Mouse (Mus musculus): ENCODE measurements at regions not wholly inside any gene's neighbourhood (a gene's known extent, or its start where the extent isn't known, plus 50 kb on each side); places are given as distances from the start of the nearest gene placed in this dataset.

- no peak for DNase-seq
- intact Hi-C loops (cut with DNase I), result no loop called here
- Histone ChIP-seq H3K27ac (no peak overlapping the region), H3K79me2 (replicated peaks; ENCODE audit: control insufficient read depth, insufficient read depth, low read length) (no peaks in the 10 kb centered on the region), H3K9ac (ENCODE audit: low read depth, low read length) (no peak overlapping the region), H3K36me3 (ENCODE audit: control insufficient read depth, insufficient read depth, low read length) (no peaks in the 10 kb centered on the region), H3K27me3 (ENCODE audit: control insufficient read depth, insufficient read depth, low read length) (no peaks in the 10 kb centered on the region), H3K4me1 (ENCODE audit: control insufficient read depth, insufficient read depth, low read length) (no peaks in the 10 kb centered on the region), H3K4me3 (no peak overlapping the region)
- no peak for TF ChIP-seq CTCF (IDR thresholded peaks at IDR 0.05)
- no peak for TF ChIP-seq POLR2A (IDR thresholded peaks at IDR 0.05; ENCODE audit: insufficient read depth, low read depth, low read length)
- TF ChIP-seq EP300 (IDR thresholded peaks at IDR 0.05; ENCODE audit: insufficient read depth, low read depth, low read length), result no peak
- WGBS, result 68% methylated on average over 17 of the region's 17 CpGs
Observed at GRCm38 (mm10) chr13:112213652-112214081, 74.6 kb upstream of the Ankrd55 start.

GRCm38 (mm10) chr13:112216084-112216483 is 72.2 kb upstream of the Ankrd55 start:
- H3K27me3 ChIP-seq (ENCODE audit: control insufficient read depth, insufficient read depth, low read length), result no peaks in the 10 kb centered on the region
- no peak overlapping the region for H3K27ac ChIP-seq
- no peaks in the 10 kb centered on the region for H3K36me3 ChIP-seq (ENCODE audit: control insufficient read depth, insufficient read depth, low read length)
- intact Hi-C loops (cut with DNase I), result no loop called here
- no peak overlapping the region for H3K4me3 ChIP-seq
- H3K79me2 ChIP-seq (replicated peaks; ENCODE audit: control insufficient read depth, insufficient read depth, low read length), result no peaks in the 10 kb centered on the region
- H3K4me1 ChIP-seq (ENCODE audit: control insufficient read depth, insufficient read depth, low read length), result no peaks in the 10 kb centered on the region
- WGBS, result 91% methylated on average over 14 of the region's 14 CpGs
- no peak overlapping the region for H3K9ac ChIP-seq (ENCODE audit: low read depth, low read length)
- DNase-seq, result no peak
- TF ChIP-seq POLR2A (IDR thresholded peaks at IDR 0.05; ENCODE audit: insufficient read depth, low read depth, low read length), result no peak

GRCm38 (mm10) chr13:112218389-112218788 is 69.9 kb upstream of the Ankrd55 start:
- Histone ChIP-seq H3K4me1 (ENCODE audit: control insufficient read depth, insufficient read depth, low read length) (no peaks in the 10 kb centered on the region), H3K27me3 (ENCODE audit: control insufficient read depth, insufficient read depth, low read length) (no peaks in the 10 kb centered on the region), H3K79me2 (replicated peaks; ENCODE audit: control insufficient read depth, insufficient read depth, low read length) (no peaks in the 10 kb centered on the region), H3K4me3 (no peak overlapping the region), H3K9ac (ENCODE audit: low read depth, low read length) (no peak overlapping the region), H3K27ac (no peak overlapping the region), H3K36me3 (ENCODE audit: control insufficient read depth, insufficient read depth, low read length) (no peaks in the 10 kb centered on the region)
- no peak for DNase-seq
- intact Hi-C loops (cut with DNase I), result no loop called here
- TF ChIP-seq POLR2A (IDR thresholded peaks at IDR 0.05; ENCODE audit: insufficient read depth, low read depth, low read length) (no peak), EP300 (IDR thresholded peaks at IDR 0.05; ENCODE audit: insufficient read depth, low read depth, low read length) (no peak), CTCF (IDR thresholded peaks at IDR 0.05) (no peak)
- 62% methylated on average over 5 of the region's 5 CpGs for WGBS

- no peaks in the 10 kb centered on the region for H3K36me3 ChIP-seq (ENCODE audit: control insufficient read depth, insufficient read depth, low read length)
- WGBS, result 84% methylated on average over 8 of the region's 8 CpGs
Observed at GRCm38 (mm10) chr13:112220184-112220583, 68.1 kb upstream of the Ankrd55 start.

GRCm38 (mm10) chr13:112223616-112224015 is 64.6 kb upstream of the Ankrd55 start:
- WGBS, result 26% methylated on average over 2 of the region's 2 CpGs
- DNase-seq, result no peak
- H3K27ac ChIP-seq, result no peak overlapping the region
- no peaks in the 10 kb centered on the region for H3K27me3 ChIP-seq (ENCODE audit: control insufficient read depth, insufficient read depth, low read length)
- no peak overlapping the region for H3K4me3 ChIP-seq
- TF ChIP-seq POLR2A (IDR thresholded peaks at IDR 0.05; ENCODE audit: insufficient read depth, low read depth, low read length) (no peak), EP300 (IDR thresholded peaks at IDR 0.05; ENCODE audit: insufficient read depth, low read depth, low read length) (no peak), CTCF (IDR thresholded peaks at IDR 0.05) (no peak)
- no peaks in the 10 kb centered on the region for H3K79me2 ChIP-seq (replicated peaks; ENCODE audit: control insufficient read depth, insufficient read depth, low read length)
- H3K9ac ChIP-seq (ENCODE audit: low read depth, low read length), result no peak overlapping the region
- H3K36me3 ChIP-seq (ENCODE audit: control insufficient read depth, insufficient read depth, low read length), result no peaks in the 10 kb centered on the region
- no peaks in the 10 kb centered on the region for H3K4me1 ChIP-seq (ENCODE audit: control insufficient read depth, insufficient read depth, low read length)
- intact Hi-C loops (cut with DNase I), result no loop called here

More at GRCm38 (mm10) chr13:112220184-112220583, 68.1 kb upstream of the Ankrd55 start:
- DNase-seq, result no peak
- Histone ChIP-seq H3K4me3 (no peak overlapping the region), H3K4me1 (ENCODE audit: control insufficient read depth, insufficient read depth, low read length) (no peaks in the 10 kb centered on the region), H3K27me3 (ENCODE audit: control insufficient read depth, insufficient read depth, low read length) (no peaks in the 10 kb centered on the region), H3K9ac (ENCODE audit: low read depth, low read length) (no peak overlapping the region), H3K79me2 (replicated peaks; ENCODE audit: control insufficient read depth, insufficient read depth, low read length) (no peaks in the 10 kb centered on the region), H3K27ac (no peak overlapping the region)
- intact Hi-C loops (cut with DNase I), result no loop called here
- TF ChIP-seq CTCF (IDR thresholded peaks at IDR 0.05) (no peak), EP300 (IDR thresholded peaks at IDR 0.05; ENCODE audit: insufficient read depth, low read depth, low read length) (no peak), POLR2A (IDR thresholded peaks at IDR 0.05; ENCODE audit: insufficient read depth, low read depth, low read length) (no peak)

GRCm38 (mm10) chr13:112227766-112228165 is 60.5 kb upstream of the Ankrd55 start:
- Histone ChIP-seq H3K79me2 (replicated peaks; ENCODE audit: control insufficient read depth, insufficient read depth, low read length) (no peaks in the 10 kb centered on the region), H3K4me3 (no peak overlapping the region), H3K9ac (ENCODE audit: low read depth, low read length) (no peak overlapping the region), H3K27me3 (ENCODE audit: control insufficient read depth, insufficient read depth, low read length) (no peaks in the 10 kb centered on the region; the same call in 1 of the 2 replicates), H3K36me3 (ENCODE audit: control insufficient read depth, insufficient read depth, low read length) (no peaks in the 10 kb centered on the region), H3K4me1 (ENCODE audit: control insufficient read depth, insufficient read depth, low read length) (no peaks in the 10 kb centered on the region), H3K27ac (no peak overlapping the region)
- DNase-seq, result no peak
- no peak for TF ChIP-seq POLR2A (IDR thresholded peaks at IDR 0.05; ENCODE audit: insufficient read depth, low read depth, low read length)
- intact Hi-C loops (cut with DNase I), result no loop called here
- WGBS, result 35% methylated on average over 13 of the region's 13 CpGs

Data from heart, adult 2 months (tissue).